Mouse (Mus musculus) liver, embryonic 16.5 days (tissue): ENCODE data around the gene Scnm1. TPM values are rescaled to one million over a fixed set of nuclear protein-coding genes. Genes with fewer than 3 reads are reported as not detected.

ENCODE experiments used
- ATAC-seq: fragments of 200-750 bp; cut with Nextera tagmentation; 2 replicates; pipeline ENCODE4 v1.8.0; 2017; ENCODE audit warnings: low read depth, mild to moderate bottlenecking, moderate number of reproducible peaks, moderate library complexity
- H3K27ac ChIP-seq: fragments of 300-500 bp; sonication (generic); 2 replicates; pipeline ENCODE4 v1.5.1; 2014; ENCODE audit warnings: mild to moderate bottlenecking, low read length
- H3K27me3 ChIP-seq: fragments of 300-500 bp; sonication (generic); 2 replicates; pipeline ENCODE4 v1.6.1; 2014; ENCODE audit warnings: low read depth, low read length, mixed read lengths; ENCODE audit not compliant: control insufficient read depth, insufficient read depth
- H3K36me3 ChIP-seq: fragments of 300-500 bp; sonication (generic); 2 replicates; pipeline ENCODE4 v1.6.1; 2014; ENCODE audit warnings: mild to moderate bottlenecking; ENCODE audit not compliant: control insufficient read depth, insufficient read depth
- H3K4me1 ChIP-seq: fragments of 300-500 bp; sonication (generic); 2 replicates; pipeline ENCODE4 v1.6.1; 2014; ENCODE audit warnings: low read depth, low read length, mixed read lengths; ENCODE audit not compliant: control insufficient read depth
- H3K4me2 ChIP-seq: fragments of 300-500 bp; sonication (generic); 2 replicates; pipeline ENCODE4 v1.6.1; 2014; ENCODE audit warnings: low read depth, low read length, mixed read lengths
- H3K4me3 ChIP-seq: fragments of 300-500 bp; sonication (generic); 2 replicates; pipeline ENCODE4 v1.5.1; 2014; ENCODE audit warnings: low read depth, mild to moderate bottlenecking, low read length
- H3K9ac ChIP-seq: fragments of 300-500 bp; sonication (generic); 2 replicates; pipeline ENCODE4 v1.6.1; 2014; ENCODE audit warnings: low read depth, low read length
- H3K9me3 ChIP-seq: fragments of 300-500 bp; sonication (generic); replicated peaks from 2 replicates; pipeline ENCODE4 v1.6.1; 2016; ENCODE audit warnings: low read length; ENCODE audit not compliant: control insufficient read depth
- WGBS: fragments of 180-500 bp; shearing (Covaris S2); extraction: QIAGEN DNeasy Blood & Tissue Kit; methylation state at CpG from one replicate; pipeline ENCODE4 v1.1.7; 2014; ENCODE audit not compliant: insufficient replicate concordance; 5-methylcytosine and 5-hydroxymethylcytosine counted together
- polyA plus RNA-seq: library from polyadenylated mRNA; unstranded; fragments of >200 nt; fragmentation: Nextera tagmentation; extraction: Ambion mirVana; gene quantifications from 2 replicates; pipeline ENCODE4 v1.2.1, GENCODE M21; 2015

The Scnm1 gene
- polyA plus RNA-seq, 1 experiment from 2014 or later = 24.7 TPM

DNA sequence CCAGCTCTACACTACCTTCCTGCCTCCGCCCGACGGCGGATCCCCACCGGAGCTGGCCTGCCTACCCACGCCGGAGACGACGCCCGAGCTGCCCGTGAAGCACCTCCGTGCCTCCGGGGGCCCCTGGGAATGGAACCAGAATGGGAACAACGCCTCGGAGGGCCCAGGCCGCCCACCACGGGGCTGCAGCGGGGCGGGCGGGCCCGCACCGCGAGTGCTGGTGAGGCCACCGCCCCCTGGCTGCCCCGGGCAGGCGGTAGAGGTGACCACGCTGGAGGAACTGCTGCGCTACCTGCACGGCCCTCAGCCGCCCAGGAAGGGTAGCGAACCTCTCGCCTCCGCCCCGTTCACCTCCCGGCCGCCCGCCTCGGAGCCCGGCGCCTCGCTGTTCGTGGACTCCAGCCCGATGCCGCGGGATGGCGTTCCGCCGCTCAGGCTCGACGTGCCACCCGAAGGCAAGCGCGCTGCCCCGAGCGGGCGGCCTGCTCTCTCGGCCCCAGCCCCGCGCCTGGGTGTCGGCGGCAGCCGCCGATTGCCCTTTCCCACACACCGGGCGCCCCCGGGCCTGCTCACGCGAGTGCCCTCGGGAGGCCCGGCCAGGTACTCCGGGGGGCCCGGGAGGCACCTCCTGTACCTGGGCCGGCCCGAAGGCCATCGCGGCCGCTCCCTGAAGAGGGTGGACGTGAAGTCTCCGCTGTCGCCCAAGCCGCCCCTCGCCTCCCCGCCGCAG, 38.9 kb upstream of the Scnm1 start:
- Histone ChIP-seq H3K9me3 (no peaks in the 10 kb centered on the region), H3K27ac (no peak overlapping the region), H3K27me3 (peaks cover 55% of the 10 kb centered on the region), H3K4me3 (peak overlapping the region; percentile 38; the same call in 1 of the 2 replicates), H3K36me3 (no peaks in the 10 kb centered on the region), H3K9ac (no peak overlapping the region), H3K4me1 (peaks cover 7% of the 10 kb centered on the region), H3K4me2 (peak overlapping the region; percentile 60)
- no peak for ATAC-seq
- WGBS = 15% methylated on average over 83 of the region's 84 CpGs

DNA sequence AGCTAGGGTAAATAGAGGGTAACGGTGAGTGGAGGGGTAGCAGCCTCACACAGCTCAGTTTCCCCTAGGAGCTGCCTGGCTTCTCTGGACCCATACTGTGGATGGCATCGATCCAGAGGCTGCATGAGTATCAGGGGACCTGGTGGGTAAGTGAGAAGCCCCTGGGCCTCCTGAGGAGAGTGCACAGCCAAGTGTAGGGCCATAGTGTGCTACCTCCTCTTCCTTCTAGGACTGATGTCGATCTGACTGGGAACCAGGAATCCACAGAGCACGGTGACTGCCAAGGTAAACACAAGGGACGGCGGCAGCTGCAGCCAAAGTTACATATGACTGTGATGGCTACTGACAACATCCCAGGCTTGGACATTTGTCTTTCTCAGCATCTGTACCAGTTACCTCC, 37.3 kb upstream of the Scnm1 start:
- no peak for ATAC-seq
- Histone ChIP-seq H3K27ac (no peak overlapping the region), H3K4me1 (peaks cover 7% of the 10 kb centered on the region), H3K9me3 (no peaks in the 10 kb centered on the region), H3K27me3 (peaks cover 61% of the 10 kb centered on the region), H3K4me3 (no peak overlapping the region), H3K9ac (no peak overlapping the region), H3K36me3 (no peaks in the 10 kb centered on the region), H3K4me2 (no peak overlapping the region)
- WGBS = 76% methylated on average over 6 of the region's 6 CpGs

DNA sequence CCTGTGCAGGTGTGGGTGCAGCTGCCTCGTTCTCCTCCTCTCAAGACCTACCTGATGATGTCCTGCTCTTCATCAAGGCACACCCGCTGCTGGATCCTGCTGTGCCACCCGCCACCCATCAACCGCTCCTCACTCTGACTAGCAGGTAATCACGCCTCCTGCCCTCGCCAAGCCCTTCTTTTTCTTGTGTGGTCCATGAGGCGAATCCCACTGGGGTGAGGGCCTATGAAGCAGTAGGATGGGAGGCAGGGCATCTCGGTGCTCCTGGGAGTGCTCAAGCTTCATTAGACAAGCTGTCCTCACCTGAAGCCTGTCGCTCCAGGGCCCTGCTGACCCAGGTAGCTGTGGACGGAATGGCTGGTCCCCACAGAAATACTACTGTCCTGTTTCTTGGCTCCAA, 36.2 kb upstream of the Scnm1 start:
- H3K9me3 ChIP-seq = no peaks in the 10 kb centered on the region
- H3K4me1 ChIP-seq = peaks cover 7% of the 10 kb centered on the region
- no peak overlapping the region for H3K4me3 ChIP-seq
- no peak overlapping the region for H3K4me2 ChIP-seq
- ATAC-seq = no peak
- peaks cover 58% of the 10 kb centered on the region for H3K27me3 ChIP-seq
- no peak overlapping the region for H3K9ac ChIP-seq
- WGBS = 75% methylated on average over 10 of the region's 10 CpGs
- no peak overlapping the region for H3K27ac ChIP-seq
- H3K36me3 ChIP-seq = no peaks in the 10 kb centered on the region

DNA sequence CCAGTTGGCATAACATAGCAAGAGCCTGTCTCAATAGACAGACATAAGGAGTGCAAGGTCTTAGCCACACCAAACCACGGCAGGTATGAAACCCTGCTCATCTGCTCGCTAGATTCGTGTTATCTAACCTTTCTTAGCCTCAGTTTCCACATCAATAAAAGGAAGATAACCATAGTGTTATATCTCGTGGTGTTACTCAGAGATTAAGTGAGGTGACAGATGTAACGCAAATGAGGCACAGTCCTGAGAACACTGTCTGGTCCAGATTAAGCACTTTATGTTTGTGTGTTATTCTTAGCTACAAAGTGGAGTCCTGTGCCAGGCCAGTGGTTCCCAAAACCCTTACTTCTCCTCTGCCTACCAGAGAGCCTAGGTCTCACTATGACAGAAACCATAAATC, 31.0 kb upstream of the Scnm1 start:
- H3K36me3 ChIP-seq = no peaks in the 10 kb centered on the region
- no peak for ATAC-seq
- peaks cover 9% of the 10 kb centered on the region for H3K4me1 ChIP-seq
- no peaks in the 10 kb centered on the region for H3K9me3 ChIP-seq
- H3K4me2 ChIP-seq = no peak overlapping the region
- H3K27ac ChIP-seq = no peak overlapping the region
- no peak overlapping the region for H3K4me3 ChIP-seq
- H3K27me3 ChIP-seq = peaks cover 45% of the 10 kb centered on the region
- no peak overlapping the region for H3K9ac ChIP-seq
- WGBS = 22% methylated on average over 5 of the region's 5 CpGs

DNA sequence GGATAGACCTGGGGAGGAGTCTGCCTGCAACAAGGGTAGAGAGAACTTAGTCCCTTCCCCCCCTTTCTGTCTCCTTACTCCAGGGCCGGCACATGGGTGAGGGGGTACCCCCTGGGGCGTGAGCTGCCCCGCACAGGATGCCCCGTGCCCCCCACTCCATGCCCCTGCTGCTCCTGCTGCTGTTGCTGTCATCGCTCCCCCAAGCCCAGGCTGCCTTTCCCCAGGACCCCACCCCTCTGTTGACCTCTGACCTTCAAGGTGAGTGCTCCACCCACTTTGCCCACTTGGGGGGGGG, 30.4 kb upstream of the Scnm1 start:
- Histone ChIP-seq H3K9ac (no peak overlapping the region), H3K4me1 (peaks cover 15% of the 10 kb centered on the region), H3K4me3 (no peak overlapping the region), H3K27ac (no peak overlapping the region), H3K9me3 (no peaks in the 10 kb centered on the region), H3K36me3 (no peaks in the 10 kb centered on the region), H3K27me3 (peaks cover 42% of the 10 kb centered on the region), H3K4me2 (no peak overlapping the region)
- 58% methylated on average over 5 of the region's 5 CpGs for WGBS
- ATAC-seq = no peak

DNA sequence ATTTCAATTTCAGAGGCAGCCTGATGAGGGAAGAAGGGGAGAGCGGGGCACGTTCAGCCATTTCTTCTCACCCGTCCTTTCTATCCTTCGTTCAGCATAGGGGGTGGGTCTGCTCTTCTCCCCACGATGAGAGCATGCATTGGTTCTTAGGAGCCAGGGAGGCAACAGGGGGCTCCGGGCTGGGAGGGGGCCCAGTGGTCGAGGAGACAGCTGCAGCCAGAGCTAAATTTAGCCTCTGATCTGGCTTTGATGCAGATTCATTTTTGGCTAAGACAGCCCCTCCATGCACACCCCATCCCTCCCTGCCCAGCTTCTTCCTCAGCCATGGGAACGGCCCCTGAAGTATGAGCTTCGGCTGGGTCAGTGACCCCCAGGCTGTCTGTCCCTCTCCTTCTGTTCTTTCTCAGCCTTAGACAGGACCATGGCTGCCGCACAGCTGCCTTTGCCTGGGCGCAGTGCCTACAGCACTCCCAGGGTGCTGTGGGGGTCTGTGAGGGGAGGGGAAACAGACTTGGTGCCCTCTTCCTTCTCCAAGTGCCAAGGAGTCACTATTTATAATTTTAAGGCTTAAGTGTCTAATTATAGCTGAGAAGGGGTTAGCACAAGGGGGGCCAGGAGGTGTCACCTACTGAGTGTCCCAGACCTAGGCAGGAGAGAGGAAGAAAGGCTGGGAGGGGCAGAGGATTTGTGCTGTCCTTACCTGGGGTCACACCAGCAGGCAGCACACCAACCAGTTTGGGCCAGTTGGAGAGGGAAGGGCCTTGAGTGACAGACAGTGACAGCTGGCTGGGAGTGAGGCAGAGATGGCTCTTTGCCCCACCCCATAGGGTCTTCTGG, 29.8 kb upstream of the Scnm1 start:
- Histone ChIP-seq H3K9ac (no peak overlapping the region), H3K4me3 (no peak overlapping the region), H3K27ac (no peak overlapping the region), H3K27me3 (peaks cover 39% of the 10 kb centered on the region), H3K9me3 (no peaks in the 10 kb centered on the region), H3K4me1 (peaks cover 15% of the 10 kb centered on the region), H3K4me2 (no peak overlapping the region), H3K36me3 (no peaks in the 10 kb centered on the region)
- ATAC-seq = no peak
- WGBS = 62% methylated on average over 11 of the region's 11 CpGs

DNA sequence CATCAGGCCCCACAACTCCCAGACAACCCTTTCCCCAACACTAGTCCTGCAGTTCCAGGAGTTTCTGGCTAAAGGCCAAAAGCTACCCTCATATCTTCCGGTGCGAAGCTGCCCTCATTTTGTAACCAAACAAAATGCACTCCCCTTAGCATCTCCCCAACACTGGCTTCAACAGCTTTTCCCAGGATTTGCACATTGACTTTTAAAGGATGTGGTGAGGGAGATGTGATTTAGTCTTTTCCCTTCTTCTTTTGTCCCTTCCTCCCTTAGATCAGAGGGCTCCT, 28.5 kb upstream of the Scnm1 start:
- no peak for ATAC-seq
- Histone ChIP-seq H3K9me3 (no peaks in the 10 kb centered on the region), H3K36me3 (no peaks in the 10 kb centered on the region), H3K4me3 (no peak overlapping the region), H3K4me2 (no peak overlapping the region), H3K27me3 (peaks cover 35% of the 10 kb centered on the region), H3K9ac (no peak overlapping the region), H3K27ac (no peak overlapping the region), H3K4me1 (peaks cover 15% of the 10 kb centered on the region)
- WGBS = 64% methylated on average over 2 of the region's 2 CpGs

DNA sequence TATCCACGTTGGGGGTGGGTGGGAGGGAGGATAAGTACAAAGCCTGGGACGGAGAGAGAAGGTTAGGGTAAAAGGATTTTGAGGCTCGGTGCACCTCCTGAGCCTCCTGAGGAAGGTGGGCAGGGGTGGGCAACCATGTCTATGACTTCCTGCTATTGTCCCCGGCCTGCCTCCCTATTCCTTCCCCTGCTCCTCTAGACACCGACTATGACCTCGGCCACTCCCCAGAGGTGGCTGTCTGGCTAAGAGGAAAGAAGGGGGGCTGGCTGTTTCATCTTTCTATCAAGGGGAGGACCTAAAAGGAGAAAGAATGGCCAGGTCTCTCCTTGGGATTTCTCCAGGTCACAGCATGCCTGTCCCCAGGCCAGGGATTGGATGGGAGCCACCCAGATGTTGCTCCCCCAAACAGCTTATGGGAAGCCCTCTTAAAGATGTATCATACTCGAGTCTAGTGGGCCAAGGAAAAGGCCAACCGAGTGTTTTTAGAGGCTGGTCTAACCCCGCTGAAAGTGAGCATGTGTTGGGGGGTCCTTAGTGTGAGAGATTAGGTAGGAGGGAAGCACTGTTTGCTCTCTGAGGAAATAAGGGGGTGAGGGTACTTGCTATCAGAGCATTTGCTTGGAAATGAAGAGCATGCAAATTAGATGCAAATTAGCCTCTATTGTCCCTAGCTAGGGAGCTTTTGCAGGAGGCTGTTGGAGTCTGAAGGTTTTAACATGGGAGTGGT, 28.0 kb upstream of the Scnm1 start:
- ATAC-seq = no peak
- peak overlapping the region; percentile 62; the same call in 1 of the 2 replicates for H3K4me3 ChIP-seq
- H3K4me2 ChIP-seq = peak overlapping the region; percentile 81; the same call in 1 of the 2 replicates
- no peak overlapping the region for H3K9ac ChIP-seq
- peaks cover 15% of the 10 kb centered on the region for H3K4me1 ChIP-seq
- H3K36me3 ChIP-seq = no peaks in the 10 kb centered on the region
- H3K27me3 ChIP-seq = peaks cover 33% of the 10 kb centered on the region
- H3K9me3 ChIP-seq = no peaks in the 10 kb centered on the region
- 15% methylated on average over 9 of the region's 9 CpGs for WGBS
- no peak overlapping the region for H3K27ac ChIP-seq

DNA sequence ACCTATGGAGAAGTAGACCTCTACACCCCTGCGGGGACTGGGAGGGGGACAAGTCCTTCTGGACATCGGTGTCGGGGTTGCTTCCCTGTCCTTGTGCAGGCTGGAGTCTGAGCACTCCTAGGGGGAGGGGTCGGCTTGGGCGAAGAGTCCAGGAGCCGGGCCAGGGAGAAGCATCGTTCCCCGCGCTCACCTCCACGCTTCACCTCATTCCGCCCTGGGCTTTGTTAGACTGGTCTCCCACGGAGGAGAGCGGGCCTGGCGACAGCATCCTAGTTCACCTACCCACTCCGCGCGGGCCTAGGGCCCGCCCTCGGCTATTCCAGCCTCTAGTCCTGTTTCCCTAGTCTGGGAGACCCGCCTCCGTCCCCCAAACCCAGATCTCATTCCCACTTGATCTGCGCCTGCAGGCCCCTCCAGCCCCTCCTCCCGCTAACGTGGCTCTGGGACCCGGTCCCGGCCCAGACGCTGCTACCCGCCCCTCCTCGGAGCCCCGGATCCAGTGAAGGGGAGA, 27.3 kb upstream of the Scnm1 start:
- H3K9me3 ChIP-seq = no peaks in the 10 kb centered on the region
- peak overlapping the region; percentile 49 for H3K9ac ChIP-seq
- H3K27me3 ChIP-seq = peaks cover 33% of the 10 kb centered on the region
- peak overlapping the region; percentile 62 for H3K4me3 ChIP-seq
- H3K4me2 ChIP-seq = peak overlapping the region; percentile 81
- H3K4me1 ChIP-seq = peaks cover 15% of the 10 kb centered on the region
- H3K27ac ChIP-seq = no peak overlapping the region
- ATAC-seq = no peak
- no peaks in the 10 kb centered on the region for H3K36me3 ChIP-seq
- 4% methylated on average over 30 of the region's 30 CpGs for WGBS
